Mouse (Mus musculus) brain, embryonic 18.5 days (tissue): Measurements from ENCODE around the gene Rngtt.
"Not testable (repeated sequence)": the region's sequence is repeated elsewhere in the genome, so short reads cannot be mapped to it uniquely, and the experiment has no call there.

Experiments
- DNase-seq: peaks from one replicate; pipeline ENCODE4 v3.0.0-alpha.2; 2012; ENCODE audit warnings: low read depth, low spot score

Rngtt gene

DNA sequence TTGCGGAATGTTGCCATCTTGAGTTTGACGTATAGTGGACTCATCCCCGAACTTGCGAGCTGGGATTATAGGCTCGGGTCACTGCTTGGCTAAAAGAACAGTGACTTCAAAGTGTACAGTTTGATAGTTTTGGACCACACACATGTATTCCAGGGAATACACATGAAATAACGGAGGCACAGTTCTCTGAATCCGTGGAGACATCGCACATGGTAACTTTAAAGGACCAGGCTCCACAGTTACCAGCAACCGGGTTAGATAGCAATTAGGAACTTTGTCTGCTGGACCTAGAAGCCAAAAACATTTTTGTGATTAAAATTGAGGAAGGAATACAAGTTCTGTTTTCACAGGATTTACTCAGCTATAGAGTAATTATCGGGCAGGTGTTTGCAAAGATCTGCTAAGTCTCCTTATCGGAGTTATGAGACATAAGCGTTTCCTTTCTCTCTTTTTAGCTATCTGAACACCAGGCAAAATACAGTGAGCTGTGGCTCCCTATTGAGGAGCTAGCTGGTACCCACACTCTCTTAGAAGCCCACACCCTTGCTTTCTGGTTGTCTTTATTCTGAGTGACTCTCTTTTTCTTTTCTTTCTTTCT lies 828 bp downstream of the Rngtt start:
- DNase-seq, result no peak

DNA sequence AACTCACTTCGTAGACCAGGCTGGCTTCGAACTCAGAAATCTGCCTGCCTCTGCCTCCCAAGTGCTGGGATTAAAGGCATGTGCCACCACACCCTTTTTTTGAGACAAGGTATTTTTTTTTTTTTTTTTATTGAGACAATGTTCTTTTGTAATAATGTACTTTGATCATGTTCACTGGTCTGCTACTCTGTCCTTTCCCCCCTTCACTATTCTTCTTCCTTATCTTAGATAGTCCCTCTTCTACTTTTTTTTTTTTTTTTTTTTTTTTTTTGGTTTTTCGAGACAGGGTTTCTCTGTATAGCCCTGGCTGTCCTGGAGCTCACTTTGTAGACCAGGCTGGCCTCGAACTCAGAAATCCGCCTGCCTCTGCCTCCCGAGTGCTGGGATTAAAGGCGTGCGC lies 4.0 kb downstream of the Rngtt start:
- not testable (repeated sequence) for DNase-seq

DNA sequence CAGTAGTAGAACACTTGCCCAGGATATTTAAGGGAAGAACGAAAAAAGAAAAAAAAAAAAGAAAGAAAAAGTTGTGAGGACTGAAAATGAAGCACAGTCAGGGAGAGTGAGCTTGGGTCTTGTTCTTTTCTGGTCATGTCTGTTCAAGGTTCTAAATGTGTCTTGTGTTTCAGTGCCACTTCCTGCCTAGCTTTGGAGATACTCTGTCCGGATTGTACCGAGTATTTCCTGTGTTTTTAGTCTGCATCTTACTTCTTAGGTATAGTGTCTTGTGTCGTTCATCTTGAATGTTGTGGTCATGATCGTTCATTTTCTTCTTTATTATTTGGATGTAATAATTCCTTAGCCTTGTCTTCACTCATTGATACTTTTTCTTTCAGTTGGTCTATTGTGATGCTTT lies 5.7 kb downstream of the Rngtt start:
- no peak for DNase-seq

DNA sequence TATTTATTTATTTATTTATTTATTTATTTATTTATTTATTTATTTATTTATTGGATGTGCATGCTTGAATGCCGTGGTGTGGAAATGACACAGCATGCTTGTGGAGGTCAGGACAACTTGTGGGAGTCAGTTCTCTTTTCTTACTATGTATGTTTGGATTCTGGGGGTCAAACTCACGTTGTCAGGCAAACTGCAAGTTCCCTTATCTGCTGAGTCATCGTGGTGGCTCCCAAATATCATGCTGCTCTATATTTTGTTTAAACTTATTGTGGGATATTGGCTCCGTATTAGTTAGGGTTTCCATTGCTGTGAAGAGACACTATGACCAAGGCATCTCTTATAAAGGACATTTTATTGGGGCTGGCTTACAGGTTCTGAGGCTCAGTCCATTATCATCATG lies 21.0 kb downstream of the Rngtt start:
- no peak for DNase-seq

DNA sequence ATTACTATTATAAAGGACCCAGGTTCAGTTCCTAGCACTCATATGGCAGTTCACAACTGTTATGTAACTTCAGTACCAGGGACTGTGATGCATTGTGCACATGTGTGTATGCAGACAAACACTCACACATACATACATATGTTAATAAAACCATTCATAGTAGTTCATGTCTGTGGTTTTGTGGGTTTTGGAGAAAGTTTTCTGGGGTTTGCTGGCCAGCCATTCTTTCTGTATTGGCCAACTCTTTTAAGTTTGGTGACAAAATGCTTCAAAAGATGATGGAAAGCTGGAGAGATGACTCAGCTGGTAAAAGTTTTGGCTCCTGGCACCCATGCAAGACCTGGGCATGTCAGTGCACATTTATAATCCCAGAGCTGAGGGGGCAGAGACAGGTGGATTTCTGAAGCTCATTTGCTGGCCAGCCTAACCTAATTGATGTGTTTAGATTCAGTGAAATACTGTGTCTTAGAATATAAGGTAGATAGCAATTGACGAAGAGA lies 22.9 kb downstream of the Rngtt start:
- no peak for DNase-seq

DNA sequence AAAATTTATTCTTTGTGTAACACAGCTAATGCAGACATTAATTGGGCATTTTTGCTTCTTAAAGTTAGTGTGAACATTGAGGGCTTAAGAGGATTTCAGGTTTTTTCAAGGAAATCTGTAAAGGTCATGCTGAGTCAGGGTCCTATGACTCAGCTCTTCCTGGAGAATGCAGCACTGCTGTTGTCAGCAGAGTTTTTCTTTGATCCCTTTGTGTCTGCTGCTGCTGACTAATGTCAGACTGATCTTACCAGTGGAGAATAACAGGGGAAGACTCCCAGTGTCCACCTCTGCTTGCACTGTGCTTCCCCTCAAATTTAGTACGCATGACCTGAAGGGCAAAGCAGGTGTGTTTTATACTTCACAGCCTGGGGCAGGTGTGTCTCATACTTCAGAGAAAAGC lies 27.9 kb downstream of the Rngtt start:
- DNase-seq, result no peak

DNA sequence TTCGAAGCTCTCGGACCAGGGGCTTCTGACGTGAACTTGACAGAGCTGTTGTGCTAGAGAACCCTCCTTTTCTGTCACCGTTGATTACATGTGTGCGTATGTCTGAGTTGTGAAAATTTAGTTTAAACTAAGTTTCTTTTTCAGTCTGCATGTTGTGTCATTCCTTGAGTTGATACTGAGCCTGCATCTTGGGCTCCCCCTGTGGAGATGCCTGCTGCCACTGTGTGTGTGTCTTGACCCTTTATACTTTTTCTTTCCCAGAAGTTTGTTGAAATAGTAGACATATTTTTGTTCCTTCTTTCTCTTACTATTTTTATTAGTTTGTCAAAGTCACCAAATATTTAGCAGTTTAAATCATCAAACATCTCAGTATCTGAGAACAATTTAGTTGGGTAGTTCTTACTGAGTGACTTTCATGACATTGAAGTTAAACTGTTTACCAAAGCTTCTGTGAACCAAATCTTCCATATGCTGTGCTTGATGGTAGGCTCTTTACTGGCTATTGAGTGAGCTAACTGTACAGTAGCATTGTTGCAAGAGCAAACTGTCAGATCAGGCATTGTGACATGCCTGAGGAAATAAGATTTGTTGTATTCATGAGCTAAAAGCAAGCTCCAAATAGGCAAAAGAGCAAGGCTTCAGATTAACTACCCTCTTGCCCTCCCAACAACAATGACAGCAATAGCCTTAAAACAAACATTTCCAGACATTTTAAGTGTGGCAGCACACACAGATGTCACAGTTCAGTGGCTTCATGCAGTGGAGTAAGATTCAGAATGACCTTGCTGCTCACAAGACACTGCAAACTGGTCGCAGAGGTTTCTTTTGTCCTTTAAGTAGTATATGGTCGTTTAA lies 33.0 kb downstream of the Rngtt start:
- no peak for DNase-seq

DNA sequence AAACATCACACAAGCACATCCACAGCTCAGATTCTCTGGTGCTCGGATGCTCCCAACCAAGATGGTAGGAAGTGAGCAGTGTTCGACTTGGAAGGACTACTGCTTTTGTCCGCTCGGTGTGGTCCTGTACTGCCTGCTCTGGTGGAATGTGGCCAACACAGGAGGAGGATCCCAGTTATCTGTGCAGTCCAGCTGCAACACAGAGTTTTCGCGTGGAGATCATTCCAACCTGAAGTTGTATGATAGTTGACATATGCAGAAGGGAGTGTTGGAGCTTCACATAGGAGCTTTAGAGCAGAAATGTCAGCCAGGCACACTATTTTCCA lies 33.6 kb downstream of the Rngtt start:
- DNase-seq, result no peak

DNA sequence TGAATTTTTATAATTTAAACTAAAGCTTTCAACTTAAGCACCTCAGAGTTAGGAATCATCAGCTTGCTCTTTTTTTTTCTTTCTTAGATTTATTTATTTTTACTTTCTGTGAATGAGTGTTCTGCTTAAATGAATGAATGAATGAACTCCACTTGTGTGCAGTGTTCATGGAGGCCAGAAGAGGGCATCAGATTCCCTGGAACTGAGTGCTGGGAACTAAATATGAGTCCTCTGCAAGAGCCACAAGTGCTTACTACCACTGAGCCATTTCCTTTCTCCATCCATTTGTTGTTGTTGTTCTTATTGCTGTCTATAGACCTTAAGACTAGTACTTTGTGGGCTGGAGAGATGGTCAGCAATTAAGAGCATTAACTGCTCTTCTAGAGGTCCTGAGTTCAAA lies 53.3 kb downstream of the Rngtt start:
- no peak for DNase-seq

DNA sequence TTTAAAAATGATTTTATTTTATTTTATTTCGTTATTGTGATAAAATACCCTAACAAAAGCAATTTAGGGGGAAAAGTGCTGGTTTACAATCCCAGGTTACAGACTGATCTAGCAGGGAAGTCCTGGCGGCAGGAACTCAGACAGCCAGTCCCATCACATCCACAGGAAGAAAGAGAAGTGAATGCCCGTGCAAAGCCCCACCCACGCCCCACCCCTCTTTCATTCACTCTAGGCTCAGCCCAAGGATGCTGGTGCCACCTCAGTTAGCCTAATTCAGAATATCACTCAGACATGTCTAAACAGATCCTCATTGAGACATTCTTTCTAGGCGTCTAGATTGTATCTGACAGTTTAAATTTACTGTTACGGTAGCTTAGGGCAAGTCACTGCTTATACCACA lies 64.8 kb downstream of the Rngtt start:
- no peak for DNase-seq

DNA sequence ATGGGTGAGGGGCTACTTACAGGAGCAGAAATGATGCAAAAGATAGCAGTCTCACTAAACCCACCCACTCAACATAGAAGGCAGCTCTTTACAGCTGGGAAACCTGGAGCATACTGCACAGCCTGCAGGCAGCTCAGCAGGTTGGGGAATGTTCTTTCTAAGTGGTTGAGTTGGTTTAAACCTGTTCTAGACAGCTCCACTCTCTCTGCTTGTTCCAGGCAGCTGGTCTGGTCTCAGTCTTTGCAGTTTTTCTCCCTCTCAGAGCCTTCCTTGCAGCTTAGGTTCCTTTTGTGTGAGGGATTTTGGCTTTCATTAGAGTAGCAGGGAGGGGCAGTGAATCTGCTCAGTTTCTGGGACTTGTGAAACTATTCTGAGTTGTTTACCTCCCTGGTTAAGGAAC lies 67.5 kb downstream of the Rngtt start:
- DNase-seq, result no peak

DNA sequence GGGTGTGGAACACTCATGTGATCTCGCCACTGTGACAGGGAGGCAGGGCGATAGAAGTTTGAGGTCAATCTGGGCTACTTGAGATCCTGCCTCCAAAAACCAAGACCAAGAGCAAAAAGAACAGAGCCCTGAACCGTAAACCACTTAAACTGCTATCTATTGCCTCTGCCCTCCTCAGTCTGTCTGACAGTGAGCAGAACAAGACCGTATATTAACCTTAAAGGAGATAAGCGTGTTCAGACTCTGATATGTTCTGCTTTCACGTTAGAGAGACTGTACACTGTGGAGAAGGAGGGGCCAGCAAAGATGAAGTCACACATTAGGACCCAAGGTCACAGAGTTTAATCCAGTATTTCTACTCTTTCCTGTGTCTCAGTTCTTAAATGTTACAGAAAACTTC lies 68.8 kb downstream of the Rngtt start:
- DNase-seq, result no peak

DNA sequence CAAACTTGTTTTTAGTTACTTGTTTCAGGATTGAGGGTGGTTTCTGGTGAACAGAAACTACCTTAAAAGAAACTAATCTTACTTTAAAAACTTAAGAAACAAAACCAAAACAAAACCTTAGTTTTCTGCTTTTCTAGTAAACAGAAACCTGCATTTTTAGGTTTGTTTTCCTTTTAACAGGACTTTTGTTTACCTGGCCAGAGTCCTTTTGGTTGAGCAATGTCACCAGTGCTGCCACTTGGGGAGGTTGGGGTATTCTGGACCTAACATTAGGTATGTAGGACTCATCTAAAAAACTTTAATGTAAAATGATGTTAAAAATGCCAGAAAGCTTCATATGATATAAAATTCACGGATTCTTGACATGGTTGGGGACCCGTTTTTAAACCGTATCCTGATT lies 78.8 kb downstream of the Rngtt start:
- DNase-seq, result no peak

DNA sequence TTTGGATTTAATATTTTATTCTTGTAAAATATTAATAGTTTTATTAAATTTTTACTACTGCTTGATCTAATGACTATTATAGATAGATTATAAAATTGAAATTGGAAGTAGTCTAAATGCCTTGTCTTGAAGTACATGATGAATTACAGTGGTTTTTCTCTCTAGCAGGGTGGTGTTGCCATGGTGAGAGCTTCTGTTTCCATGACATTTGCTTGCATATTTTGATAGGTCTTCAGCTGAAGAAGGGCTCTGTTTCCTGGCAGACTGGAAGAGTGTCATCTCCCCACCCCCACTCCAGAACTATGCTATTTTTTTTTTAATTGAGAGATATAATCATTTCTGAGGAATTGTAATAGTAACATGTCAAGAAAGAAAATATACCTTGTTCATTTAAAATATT lies 80.5 kb downstream of the Rngtt start:
- DNase-seq, result peak; percentile 46

DNA sequence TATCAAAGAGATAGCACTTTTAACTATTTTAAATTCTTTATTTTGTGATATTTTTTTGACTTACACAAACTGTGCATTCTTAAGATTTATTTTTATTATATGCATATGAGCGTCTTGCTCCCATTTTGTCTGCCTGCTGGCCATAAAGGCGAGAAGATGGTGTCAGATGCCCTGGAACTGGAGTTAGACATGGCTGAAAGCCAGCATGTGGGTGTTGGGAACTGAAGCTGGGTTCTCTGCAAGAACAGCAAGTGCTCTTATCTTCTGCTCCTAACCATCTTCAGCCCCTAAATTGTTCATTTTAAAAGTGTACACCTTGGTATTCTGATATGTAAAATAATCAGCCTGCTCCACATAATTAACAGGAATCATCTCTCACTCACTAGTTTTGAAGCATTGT lies 83.3 kb downstream of the Rngtt start:
- no peak for DNase-seq

DNA sequence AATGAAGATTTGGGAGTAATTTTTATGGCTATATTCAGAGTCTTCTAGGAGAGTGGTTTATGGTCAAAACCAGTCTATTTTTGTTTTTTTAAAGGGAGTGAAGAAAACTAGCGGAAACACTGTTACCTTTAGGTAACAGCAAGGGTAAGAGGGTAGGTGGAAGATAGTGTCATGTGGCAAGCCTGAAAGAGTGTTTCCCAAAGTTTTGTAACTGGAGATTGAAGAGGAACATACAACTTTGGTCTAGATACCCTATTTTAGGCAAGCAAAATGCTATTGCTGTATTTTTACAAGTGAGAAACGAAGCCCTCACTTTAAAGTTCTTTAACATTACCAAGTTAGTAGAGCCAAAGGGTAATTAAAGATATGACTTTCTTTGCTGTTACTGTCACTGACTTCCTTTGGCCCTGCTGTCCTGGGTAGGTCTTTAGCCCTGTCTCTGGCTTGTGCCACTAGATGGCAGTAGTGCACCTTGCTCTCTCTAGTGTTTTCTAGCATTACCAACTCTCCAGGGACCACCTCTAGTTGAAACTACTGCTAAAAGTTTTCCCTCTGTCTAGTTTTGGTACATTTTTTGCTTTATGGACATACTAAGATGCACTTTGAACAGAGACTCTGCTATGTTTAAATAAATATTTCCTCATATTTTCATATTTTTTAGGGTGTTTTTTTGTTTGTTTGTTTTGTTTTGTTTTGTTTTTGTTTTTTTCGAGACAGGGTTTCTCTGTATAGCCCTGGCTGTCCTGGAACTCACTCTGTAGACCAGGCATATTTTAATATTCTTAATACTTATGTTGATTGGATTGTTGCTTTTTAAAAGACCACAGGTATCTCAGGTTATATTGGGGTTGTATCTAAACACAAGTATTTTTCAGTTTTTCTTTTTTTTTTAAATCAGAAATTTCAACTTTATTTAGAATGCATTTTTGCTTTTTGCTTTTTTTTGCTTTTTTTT lies 86.4 kb downstream of the Rngtt start:
- peak; percentile 66 for DNase-seq

DNA sequence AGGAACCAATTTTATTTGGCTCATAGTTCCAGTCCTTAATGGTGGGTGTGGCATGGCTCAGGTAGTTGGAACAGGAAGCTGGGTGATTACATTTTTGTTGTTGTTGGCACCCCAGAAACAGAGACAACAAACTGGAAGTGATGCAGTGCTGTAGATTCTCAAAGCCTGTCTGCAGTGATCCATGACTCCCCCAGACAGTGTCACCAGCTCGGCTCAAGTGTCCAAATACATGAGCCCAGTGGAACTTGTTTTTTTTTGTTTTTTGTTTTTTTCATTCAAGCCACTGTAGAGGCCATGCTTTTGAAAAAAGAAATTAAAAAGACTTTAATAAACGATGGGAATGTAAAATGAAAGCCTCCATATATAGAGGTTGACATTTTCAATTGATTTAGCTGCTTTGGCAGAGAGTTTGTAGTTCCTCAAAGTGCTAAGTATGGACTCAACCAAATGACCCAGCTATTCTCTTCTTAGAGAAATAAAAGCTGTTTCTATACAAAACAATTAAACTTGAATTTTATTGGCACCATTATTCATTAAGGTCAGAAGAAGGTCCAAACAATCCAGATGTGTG lies 95.7 kb downstream of the Rngtt start:
- no peak for DNase-seq

DNA sequence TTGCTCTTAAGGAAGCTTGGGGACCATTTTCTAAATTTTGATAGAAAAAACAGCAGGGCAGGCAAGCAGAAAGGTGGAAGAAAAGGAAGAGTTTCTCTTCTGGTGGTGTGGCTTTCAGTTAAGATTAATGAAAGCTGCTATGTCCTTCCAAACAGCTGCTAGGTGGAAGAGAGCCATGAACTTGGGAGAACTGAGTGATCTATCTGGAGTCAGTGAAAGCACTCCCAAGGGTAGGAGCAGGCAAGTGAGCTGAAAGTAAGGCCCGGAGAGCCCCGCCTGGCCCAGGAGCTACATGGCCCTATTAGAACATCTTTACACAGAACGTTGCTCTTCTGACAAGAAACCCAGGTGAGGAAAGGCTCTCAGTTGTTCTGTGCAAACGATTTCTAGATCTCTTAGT lies 103.7 kb downstream of the Rngtt start:
- no peak for DNase-seq

DNA sequence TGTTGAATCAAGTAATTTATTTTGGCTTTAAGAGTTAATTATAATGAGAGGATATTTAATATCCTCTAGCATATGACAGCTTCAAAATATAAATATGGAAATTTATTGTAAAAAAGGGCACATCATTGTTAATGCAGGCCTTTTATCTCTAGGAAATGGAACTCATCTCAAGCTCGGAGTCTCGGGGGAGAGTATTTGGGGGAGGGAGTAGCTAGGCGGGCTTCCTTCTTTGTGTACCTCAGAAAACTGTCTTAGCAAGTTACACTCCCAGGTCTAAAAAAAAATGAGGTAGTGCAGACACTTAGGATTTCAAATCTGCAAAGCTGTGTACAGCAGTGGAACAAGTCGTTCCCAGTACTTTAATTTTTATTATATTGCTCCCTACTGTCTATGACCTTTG lies 104.7 kb downstream of the Rngtt start:
- no peak for DNase-seq

DNA sequence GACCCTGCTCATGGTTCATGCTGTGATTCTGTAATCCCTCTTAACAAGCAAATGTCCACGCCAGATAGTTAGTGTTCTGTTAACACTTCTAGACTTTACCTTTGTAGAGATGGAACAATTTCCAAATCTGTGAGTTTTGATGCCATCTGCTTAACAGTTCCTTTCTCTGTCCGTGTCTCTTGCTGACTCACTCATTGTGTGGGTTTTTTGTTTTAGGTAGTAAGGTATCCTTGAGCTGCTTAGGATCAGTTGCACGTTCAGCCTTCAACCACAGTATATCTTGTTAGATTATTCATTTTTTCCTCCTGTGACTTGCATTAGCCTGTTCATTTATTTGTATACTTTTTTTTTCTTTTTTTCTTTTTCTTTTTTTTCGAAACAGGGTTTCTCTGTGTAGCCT lies 107.3 kb downstream of the Rngtt start:
- DNase-seq, result no peak

DNA sequence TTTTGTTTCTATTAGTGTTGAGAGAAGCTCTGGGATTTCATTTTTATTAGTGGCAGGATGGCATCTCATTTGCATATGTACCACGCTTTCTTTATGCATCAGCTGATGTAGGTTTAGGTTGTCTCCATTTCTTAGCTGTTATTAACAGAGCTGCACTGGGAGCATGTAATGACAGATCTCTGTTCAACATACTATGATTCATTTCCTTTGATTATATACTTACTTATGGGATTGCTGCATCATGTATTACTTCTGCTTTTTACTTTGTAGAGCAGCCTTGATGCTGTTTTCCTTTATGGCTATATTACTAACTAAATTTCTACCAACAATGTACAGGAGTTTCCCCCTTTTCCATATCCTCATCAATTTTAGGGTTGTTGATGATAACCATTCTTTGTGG lies 109.5 kb downstream of the Rngtt start:
- DNase-seq, result no peak

DNA sequence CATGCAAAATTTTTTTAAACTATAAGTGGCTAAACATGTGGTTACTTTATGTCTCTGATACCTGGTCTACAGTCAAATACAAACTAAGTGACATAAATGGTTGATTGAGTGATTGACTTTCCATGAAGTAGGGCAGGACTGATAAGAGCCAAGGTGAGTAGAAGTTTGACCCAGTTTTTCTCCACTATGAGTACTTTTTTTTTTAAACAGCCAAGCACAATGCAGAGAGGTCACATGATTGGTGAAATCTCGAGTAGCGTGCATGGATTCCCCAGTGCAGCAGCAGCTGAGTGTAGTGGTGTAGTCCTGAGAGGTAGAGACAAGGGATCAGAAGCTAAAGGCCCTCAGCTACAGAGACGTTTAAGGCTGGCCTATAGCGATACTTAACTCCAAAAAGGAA lies 118.7 kb downstream of the Rngtt start:
- DNase-seq, result no peak
